Mouse (Mus musculus) kidney, postnatal 0 days (tissue): ENCODE results near the gene Gna15. TPM values are rescaled to one million over a fixed set of nuclear protein-coding genes. Genes with fewer than 3 reads are reported as not detected.
A peak's percentile ranks its signal among the peaks of the same experiment; 100 is the strongest.

Experiments
- ATAC-seq: fragments of 200-750 bp; cut with Nextera tagmentation; replicated peaks from 2 replicates; pipeline ENCODE4 v1.8.0; 2017; ENCODE audit warnings: low read depth, moderate number of reproducible peaks, moderate TSS enrichment, moderate library complexity; ENCODE audit not compliant: low FRiP score
- DNase-seq: peaks from one replicate; pipeline ENCODE4 v3.0.0-alpha.2; 2016; ENCODE audit warnings: low spot score
- H3K27ac ChIP-seq: fragments of 300-500 bp; sonication (generic); 2 replicates; pipeline ENCODE4 v1.5.1; 2014; ENCODE audit warnings: mild to moderate bottlenecking
- H3K27me3 ChIP-seq: fragments of 300-500 bp; sonication (generic); 2 replicates; pipeline ENCODE4 v1.6.1; 2014; ENCODE audit warnings: low read length, mixed read lengths; ENCODE audit not compliant: insufficient read depth
- H3K36me3 ChIP-seq: fragments of 300-500 bp; sonication (generic); 2 replicates; pipeline ENCODE4 v1.6.1; 2014; ENCODE audit warnings: low read length, mixed read lengths; ENCODE audit not compliant: insufficient read depth
- H3K4me1 ChIP-seq: fragments of 300-500 bp; sonication (generic); replicated peaks from 2 replicates; pipeline ENCODE4 v1.6.1; 2014; ENCODE audit warnings: antibody characterized with exemption, low read length, mixed read lengths; ENCODE audit not compliant: insufficient read depth
- H3K4me2 ChIP-seq: fragments of 300-500 bp; sonication (generic); 2 replicates; pipeline ENCODE4 v1.6.1; 2014; ENCODE audit warnings: mild to moderate bottlenecking, low read length, moderate library complexity, mixed read lengths
- H3K4me3 ChIP-seq: fragments of 300-500 bp; sonication (generic); replicated peaks from 2 replicates; pipeline ENCODE4 v1.5.1; 2014; ENCODE audit warnings: low read depth, low read length
- H3K9ac ChIP-seq: fragments of 300-500 bp; sonication (generic); 2 replicates; pipeline ENCODE4 v1.6.1; 2014; ENCODE audit warnings: low read depth, low read length
- H3K9me3 ChIP-seq: fragments of 300-500 bp; sonication (generic); replicated peaks from 2 replicates; pipeline ENCODE4 v1.6.1; 2016; ENCODE audit warnings: low read length, inconsistent platforms, mixed read lengths
- CTCF ChIP-seq: IDR thresholded peaks from 2 replicates; pipeline ENCODE4 v1.5.1; 2016; ENCODE audit warnings: antibody characterized with exemption, low read depth, mild to moderate bottlenecking, moderate library complexity
- WGBS: fragments of 180-500 bp; shearing (Covaris S2); extraction: QIAGEN DNeasy Blood & Tissue Kit; methylation state at CpG from one replicate; pipeline ENCODE4 v1.1.7; 2014; 5-methylcytosine and 5-hydroxymethylcytosine counted together
- polyA plus RNA-seq: library from polyadenylated mRNA; unstranded; fragments of >200 nt; fragmentation: Nextera tagmentation; extraction: Ambion mirVana; gene quantifications from 2 replicates; pipeline ENCODE4 v1.2.1, GENCODE M21; 2015

The Gna15 gene
- polyA plus RNA-seq, 1 experiment from 2014 or later = 0.92 TPM

GRCm38 (mm10) chr10:81519227-81519977 lies 4.6 kb downstream of the Gna15 start:
- WGBS = 77% methylated on average over 6 of the region's 6 CpGs
- Histone ChIP-seq H3K9ac (no peak overlapping the region), H3K27me3 (no peaks in the 10 kb centered on the region), H3K36me3 (no peaks in the 10 kb centered on the region), H3K4me3 (no peak overlapping the region), H3K9me3 (no peaks in the 10 kb centered on the region), H3K4me2 (no peak overlapping the region), H3K4me1 (no peaks in the 10 kb centered on the region), H3K27ac (no peak overlapping the region)
- DNase-seq (no peak), ATAC-seq (no peak)
- no peak for TF ChIP-seq CTCF

- no peaks in the 10 kb centered on the region for H3K27me3 ChIP-seq
- H3K4me1 ChIP-seq = no peaks in the 10 kb centered on the region
- H3K36me3 ChIP-seq = no peaks in the 10 kb centered on the region
- TF ChIP-seq CTCF = peak; percentile 81
- H3K9ac ChIP-seq = no peak overlapping the region
- no peaks in the 10 kb centered on the region for H3K9me3 ChIP-seq
- no peak overlapping the region for H3K4me3 ChIP-seq
- H3K27ac ChIP-seq = no peak overlapping the region
- no peak overlapping the region for H3K4me2 ChIP-seq
- WGBS = 14% methylated on average over 4 of the region's 4 CpGs
- ATAC-seq (peak; percentile 65; the same call in 1 of the 2 replicates), DNase-seq (peak; percentile 70)
Observed at GRCm38 (mm10) chr10:81518546-81518945, 5.5 kb downstream of the Gna15 start.

GRCm38 (mm10) chr10:81517227-81517626 lies 6.8 kb downstream of the Gna15 start:
- Histone ChIP-seq H3K27me3 (no peaks in the 10 kb centered on the region), H3K27ac (no peak overlapping the region), H3K9me3 (no peaks in the 10 kb centered on the region), H3K4me3 (no peak overlapping the region), H3K36me3 (no peaks in the 10 kb centered on the region), H3K9ac (no peak overlapping the region), H3K4me1 (no peaks in the 10 kb centered on the region), H3K4me2 (no peak overlapping the region)
- no peak for TF ChIP-seq CTCF
- ATAC-seq = no peak
- no peak for DNase-seq
- 75% methylated on average over 8 of the region's 8 CpGs for WGBS

- DNase-seq = no peak
- 88% methylated on average over 5 of the region's 5 CpGs for WGBS
- ATAC-seq = no peak
Observed at GRCm38 (mm10) chr10:81513798-81514197, 10.2 kb downstream of the Gna15 start.

DNA sequence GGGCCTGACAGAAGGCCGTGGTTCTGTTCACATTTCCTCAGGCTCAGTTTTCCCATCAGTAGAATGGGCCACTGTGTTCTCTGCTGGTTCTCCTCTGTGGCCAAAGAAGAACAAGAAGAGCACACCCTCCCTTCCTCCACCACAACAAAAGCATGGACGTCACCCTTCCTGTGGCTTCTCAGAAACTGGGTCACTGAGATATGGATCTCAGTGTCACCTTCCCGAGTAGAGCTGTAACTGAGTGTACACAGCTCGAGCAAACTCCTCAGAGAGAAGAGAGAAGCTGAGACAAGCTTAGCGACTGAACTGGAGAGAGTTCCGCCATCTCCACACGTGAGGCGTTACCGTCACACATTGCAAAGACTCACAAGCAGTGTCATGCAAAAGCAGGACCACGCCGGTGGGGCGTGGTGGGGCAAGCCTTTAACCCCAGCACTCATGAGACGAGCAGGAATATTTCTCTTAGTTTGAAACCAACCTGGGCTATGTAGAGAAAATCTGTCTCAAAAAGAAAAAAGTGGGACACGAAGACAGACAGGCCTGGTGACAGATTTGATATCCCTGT lies 13.7 kb downstream of the Gna15 start:
- no peaks in the 10 kb centered on the region for H3K4me1 ChIP-seq
- no peak overlapping the region for H3K9ac ChIP-seq
- no peak for TF ChIP-seq CTCF
- no peak for ATAC-seq
- no peaks in the 10 kb centered on the region for H3K36me3 ChIP-seq
- H3K9me3 ChIP-seq = no peaks in the 10 kb centered on the region
- H3K4me3 ChIP-seq = no peak overlapping the region
- 76% methylated on average over 14 of the region's 14 CpGs for WGBS
- no peak for DNase-seq
- H3K27me3 ChIP-seq = no peaks in the 10 kb centered on the region
- no peak overlapping the region for H3K27ac ChIP-seq
- H3K4me2 ChIP-seq = no peak overlapping the region

More at GRCm38 (mm10) chr10:81513798-81514197, 10.2 kb downstream of the Gna15 start:
- peak; percentile 26; the same call in 1 of the 2 replicates for TF ChIP-seq CTCF
- Histone ChIP-seq H3K9me3 (no peaks in the 10 kb centered on the region), H3K27me3 (no peaks in the 10 kb centered on the region), H3K4me3 (no peak overlapping the region), H3K36me3 (no peaks in the 10 kb centered on the region), H3K27ac (no peak overlapping the region), H3K4me2 (no peak overlapping the region), H3K4me1 (no peaks in the 10 kb centered on the region), H3K9ac (no peak overlapping the region)

DNA sequence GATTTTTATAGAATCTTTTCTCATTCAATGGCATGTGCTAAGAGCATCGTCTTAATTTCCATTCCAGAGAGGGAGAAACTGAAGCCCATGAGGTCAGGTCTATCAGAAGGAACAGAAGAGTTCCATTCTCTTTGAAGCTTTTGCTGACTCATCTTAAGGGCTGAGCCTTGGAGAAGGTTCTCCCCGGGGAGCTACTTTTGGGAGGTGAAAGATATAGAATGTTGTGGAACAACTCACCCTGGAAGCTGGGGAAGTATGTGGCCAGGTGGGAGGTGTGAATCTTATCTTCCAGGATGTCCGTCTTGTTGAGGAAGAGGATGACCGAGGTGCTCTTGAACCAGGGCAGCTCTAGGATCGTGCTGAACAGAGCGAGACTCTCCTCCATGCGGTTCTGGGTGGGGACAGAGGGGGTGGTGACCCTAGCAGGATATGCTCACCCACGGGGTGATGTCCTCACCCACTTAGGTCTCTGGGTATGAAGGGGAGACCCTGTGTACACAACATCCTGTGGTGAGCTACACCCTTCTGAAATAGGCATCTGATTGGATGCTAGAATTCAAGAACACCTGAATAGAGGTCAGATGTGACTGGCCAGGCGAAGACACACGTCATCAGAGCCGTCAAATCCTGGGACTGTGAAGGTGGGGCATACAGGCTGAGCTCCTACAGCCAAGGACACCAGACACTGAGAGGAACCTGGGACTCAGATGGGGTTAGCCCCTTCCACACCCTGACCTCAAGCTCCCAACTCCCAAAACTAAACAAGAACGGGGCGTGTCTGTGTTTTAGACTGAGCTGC lies 16.1 kb downstream of the Gna15 start:
- Histone ChIP-seq H3K4me1 (no peaks in the 10 kb centered on the region), H3K36me3 (no peaks in the 10 kb centered on the region), H3K4me2 (no peak overlapping the region), H3K9me3 (no peaks in the 10 kb centered on the region), H3K9ac (no peak overlapping the region), H3K4me3 (no peak overlapping the region), H3K27ac (no peak overlapping the region), H3K27me3 (no peaks in the 10 kb centered on the region)
- no peak for TF ChIP-seq CTCF
- DNase-seq (no peak), ATAC-seq (no peak)
- WGBS = 73% methylated on average over 13 of the region's 13 CpGs
